Mouse (Mus musculus): ENCODE measurements around the gene Rabl2.

DNA sequence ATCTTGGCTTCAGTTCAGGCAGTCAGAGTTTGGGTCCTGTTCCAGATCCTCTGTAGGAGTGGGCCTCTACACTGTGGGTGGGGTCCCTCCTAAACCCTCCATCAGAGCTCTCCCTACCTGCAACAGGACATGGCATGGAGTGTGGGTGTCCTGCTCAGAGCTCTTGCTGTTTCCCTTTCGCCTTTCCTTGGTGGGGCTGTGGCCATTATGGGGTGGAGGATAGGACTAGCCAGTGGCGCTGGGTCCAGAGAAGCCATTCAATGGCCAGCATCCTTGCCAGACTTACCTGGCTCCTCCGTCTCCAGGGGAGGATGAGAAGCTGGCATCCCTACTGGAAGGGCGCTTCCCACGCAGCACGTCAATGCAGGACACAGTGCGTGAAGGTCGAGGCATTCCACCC, 44.4 kb downstream of the Rabl2 start:
- TF ChIP-seq POLR2A (IDR thresholded peaks at IDR 0.05; ENCODE audit: borderline replicate concordance, extremely low read depth, low read depth, low read length) (no peak), CTCF (IDR thresholded peaks at IDR 0.05; ENCODE audit: insufficient read depth, low read length) (no peak)

Measured in lung, adult 2 months (tissue).